Mouse (Mus musculus): ENCODE data around the gene Syne3.
A peak's percentile ranks its signal among the peaks of the same experiment; 100 is the strongest.

Syne3 gene

GRCm38 (mm10) chr12:104960421-104960820, 49.2 kb downstream of the Syne3 start:
- DNase-seq: no peak

DNA sequence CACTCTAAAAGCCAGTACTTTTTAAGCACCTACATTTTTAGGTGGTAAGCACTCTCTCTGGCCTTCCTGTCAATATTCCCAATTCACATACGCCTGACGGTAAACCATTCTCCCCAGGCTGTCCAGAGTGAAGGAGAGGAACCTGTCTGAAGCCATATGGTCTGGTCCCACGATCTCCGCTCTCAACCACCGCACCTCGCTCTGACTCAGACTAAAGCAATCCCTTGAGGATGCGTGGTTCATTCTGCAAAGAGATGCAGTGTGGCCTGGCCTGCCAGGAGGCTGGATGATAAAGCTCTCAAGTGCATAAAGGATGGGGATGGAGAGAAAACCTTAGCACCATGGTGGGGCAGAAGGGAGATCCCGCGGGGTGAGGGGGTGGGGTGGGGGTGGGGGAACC, 49.6 kb downstream of the Syne3 start:
- DNase-seq: no peak

GRCm38 (mm10) chr12:104958263-104958662, 51.3 kb downstream of the Syne3 start:
- peak; percentile 52 to 60 for DNase-seq

- no peak for DNase-seq
These were observed 52.4 kb downstream of the Syne3 start for GRCm38 (mm10) chr12:104957165-104957564.

DNA sequence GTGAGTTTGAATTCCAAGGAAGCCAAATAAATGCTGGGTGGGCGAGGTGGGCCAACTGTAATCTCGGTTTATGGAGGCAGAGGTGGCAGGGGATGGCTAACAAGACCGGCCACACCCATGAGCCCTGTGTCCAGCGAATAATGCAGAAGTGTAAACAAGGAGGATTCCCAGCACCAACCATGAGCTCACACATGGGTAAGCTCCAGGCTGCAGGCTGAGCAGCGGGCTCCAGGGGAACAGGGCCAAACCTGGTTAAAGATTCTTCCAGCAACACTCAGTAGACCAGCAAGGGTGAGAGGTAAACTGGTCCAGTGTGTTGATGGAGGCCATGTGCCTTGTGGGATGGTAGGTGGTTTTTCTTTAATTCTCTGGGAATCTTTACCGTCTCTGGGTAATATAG, 53.2 kb downstream of the Syne3 start:
- DNase-seq: no peak

DNA sequence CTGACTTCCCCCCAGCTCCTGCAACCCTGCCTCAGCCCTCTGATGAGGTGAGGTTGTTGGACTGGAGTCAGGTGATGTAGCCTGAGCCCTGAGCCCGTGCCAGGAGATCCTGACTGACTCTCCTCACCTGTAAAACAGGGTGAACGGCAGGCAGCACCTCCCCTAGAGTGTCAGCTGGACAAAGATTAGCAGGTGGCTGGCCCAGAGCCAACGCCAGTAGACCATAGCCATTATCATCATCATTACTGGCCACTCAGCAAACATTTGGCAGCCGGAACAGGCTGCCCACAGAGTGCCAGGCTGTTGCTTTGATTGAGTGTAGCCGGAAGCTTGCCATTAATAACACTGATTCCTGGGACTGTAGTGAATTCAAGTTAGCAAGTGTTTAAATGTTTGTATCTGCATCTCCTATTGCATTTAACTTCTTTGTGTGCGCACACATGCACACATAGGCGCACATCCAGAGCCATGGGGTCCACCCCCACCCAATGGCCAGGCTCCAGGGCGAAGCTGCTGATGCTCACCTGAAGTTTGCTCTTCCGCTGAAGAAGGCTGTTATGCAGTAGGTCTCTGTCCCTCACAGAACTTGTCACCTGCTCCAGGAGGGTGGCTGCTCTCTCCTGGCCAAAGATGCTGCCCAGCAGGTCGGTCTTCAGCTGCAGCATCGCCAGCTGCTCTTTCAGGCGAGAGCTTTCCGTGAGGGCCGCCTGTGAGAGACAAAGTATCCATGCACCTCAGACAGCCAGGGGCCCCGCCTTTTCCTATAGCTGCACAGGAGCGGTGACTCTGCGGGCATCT, 54.4 kb downstream of the Syne3 start:
- DNase-seq: peak; percentile 71 to 81

GRCm38 (mm10) chr12:104953941-104954340, 55.7 kb downstream of the Syne3 start:
- DNase-seq: peak; percentile 79 to 84

DNA sequence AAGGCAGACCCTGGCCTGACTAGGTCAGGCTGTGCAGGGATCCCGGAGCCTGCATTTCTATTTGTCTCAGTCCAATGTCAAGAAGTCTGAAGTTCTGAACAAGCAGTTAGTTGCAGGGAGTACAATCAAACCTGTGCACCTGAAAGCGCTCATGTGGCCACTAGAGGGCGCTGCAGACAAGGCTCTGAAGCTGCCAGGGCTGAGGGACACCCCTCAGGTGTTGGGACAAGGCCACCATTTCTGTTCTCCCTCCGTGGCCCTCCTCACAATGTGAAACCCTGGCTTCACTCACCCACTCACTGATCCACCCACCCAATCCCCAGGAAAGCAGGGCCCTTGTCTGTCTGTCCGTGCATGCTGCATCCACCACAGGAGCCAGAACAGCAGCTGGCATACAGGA, 57.2 kb downstream of the Syne3 start:
- DNase-seq: peak; percentile 91 to 92

DNA sequence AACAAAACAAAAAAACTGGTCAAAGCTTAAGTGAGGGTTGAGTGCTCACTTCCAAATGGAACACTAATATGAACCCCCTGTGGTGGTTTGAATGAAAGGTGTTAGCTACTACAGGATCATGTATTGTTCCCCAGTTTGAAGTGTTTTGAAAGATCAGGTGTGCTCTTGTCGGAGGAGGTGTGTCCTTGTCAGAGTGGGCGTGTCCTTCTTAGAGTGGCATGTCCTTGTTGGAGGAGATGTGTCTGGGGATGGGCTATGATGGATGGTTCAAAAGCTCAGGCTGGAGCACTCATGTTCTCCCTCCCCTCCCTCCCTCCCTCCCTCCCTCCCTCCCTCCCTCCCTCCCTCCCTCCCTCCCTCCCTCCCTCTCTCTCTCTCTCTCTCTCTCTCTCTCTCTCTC, 61.7 kb downstream of the Syne3 start:
- no peak for DNase-seq

DNA sequence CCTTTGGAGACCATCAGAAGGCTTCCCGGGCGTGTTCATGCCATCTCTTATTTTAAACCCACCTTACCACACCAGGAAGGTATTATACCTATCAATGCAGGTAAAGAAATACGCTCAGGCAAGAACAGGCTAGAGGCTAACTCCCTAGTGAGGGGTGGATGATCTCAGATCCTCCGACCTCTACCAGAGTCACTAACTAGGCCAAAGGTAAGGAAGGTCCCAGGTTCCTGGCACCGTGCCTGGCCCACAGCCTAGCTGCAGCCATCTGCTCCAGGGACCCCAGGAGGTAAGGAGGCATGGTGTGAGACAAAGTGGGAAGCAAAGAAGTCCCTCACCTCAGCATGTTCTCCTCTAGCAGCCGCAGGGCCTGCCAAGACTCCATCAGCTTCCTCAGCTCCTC, 63.4 kb downstream of the Syne3 start:
- peak in 1 of 2 experiments; percentile 37 for DNase-seq

DNA sequence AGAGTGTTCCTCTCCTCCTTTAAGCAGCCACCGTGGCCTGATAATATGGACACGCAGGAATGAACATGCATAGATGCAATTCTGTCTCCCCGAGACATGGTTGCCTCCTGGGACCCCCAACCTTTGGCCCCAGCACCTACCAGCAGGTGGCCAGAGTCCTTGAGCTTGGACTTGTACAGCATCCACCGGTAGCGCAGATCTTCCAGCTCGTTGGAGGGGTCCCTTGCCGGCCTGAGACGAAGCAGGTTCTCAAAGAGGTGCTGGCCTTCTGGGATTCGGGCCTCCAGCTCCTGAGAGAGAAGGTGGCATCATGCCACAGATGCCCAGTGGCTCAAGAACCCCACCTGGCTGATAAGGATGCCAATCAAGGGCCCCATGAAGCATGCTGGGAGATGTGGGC, 69.1 kb downstream of the Syne3 start:
- no peak for DNase-seq

DNA sequence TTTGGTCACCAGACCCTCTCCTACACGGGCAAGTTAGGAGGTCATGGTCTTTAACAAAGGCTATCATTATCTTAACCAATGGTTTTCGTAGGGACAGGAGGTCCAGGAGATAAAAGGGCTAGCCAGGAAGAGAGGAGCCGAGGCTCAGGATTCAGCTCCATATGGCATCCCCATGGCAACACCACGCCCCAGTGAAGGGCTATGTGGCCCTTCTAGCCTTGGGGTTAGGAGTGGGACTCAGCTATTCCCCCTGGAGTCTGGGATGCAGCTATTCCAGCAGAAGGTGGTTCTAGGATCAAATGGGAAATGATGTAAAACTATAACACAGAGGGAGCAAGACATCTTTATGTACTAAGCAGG, 69.6 kb downstream of the Syne3 start:
- DNase-seq: no peak

DNA sequence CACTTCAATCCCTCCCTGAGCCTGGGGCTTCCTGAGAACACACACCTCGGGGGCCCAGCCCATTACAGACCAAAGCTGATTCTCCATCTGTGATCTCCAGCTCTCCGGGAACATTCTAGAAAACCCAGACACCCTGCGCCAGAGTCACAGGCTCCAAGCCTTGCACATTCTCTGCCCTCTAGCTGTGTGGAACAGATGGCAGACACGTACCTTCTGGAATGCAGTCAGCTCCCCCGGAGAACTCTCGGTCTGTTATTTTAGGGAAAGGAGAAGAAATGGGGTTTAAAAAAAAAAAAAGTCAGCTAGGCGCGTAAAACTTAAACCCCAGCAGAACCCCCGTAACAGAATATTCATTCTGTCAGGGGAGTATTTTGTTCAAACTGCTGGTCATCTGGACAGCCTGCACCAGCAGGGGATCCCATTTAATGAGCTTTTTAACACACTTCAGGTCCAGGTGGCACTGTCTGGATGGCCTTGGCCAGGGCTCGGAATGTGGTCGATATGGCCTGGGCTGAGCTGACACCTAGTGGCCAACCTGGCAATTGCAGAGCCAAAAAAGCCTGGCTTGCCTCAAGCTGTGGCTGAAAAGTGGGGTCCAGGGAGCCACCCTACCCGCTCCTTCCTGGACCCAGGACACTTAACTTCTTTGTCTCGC, 70.1 kb downstream of the Syne3 start:
- peak; percentile 87 to 88 for DNase-seq

- peak; percentile 30 to 39 for DNase-seq
These were observed 70.7 kb downstream of the Syne3 start for GRCm38 (mm10) chr12:104938935-104939334.

GRCm38 (mm10) chr12:104936223-104936622, 73.4 kb downstream of the Syne3 start:
- DNase-seq: peak; percentile 68

- DNase-seq: no peak
These were observed 74.5 kb downstream of the Syne3 start for GRCm38 (mm10) chr12:104935144-104935543.

DNA sequence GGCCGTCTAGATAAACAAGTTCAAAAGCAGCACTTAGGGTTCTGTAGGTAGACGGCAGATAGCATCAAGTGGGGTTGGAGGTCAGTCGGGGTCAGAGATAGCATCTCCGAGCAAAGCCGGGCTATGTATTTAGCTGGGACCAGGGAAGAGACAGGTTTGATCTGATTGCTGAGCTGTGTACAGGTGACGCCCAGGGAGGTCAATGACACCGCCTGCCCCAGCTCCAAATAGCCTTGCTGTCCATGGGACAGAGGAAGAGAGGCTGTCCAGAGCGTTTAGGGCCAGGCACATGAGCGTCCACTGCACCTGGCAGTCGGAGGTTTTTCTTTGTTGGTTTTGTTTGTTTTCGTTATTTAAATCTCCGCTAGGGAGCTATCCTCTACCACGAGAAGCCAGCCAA, 75.8 kb downstream of the Syne3 start:
- DNase-seq: no peak

DNA sequence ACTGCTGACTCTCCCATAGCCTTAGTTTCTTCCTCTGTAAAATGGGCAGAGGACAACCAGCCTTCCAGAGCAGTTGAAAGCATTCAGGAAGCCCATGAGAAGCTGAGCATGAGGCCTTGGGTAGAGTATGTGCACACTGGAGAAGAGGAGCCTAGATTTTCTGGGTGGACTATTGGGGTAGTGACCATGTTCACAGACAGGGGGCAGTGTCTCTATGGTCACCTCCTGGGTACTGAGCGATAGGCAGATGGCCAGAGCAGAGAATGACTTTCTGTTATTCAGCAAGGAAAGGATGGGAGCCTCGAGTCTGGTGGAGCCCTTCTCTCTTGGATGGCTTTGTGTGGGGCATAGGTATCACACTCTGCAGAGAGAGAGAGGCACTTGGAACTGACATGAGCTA, 76.4 kb downstream of the Syne3 start:
- peak; percentile 31 to 44 for DNase-seq

- DNase-seq: no peak
These were observed 83.8 kb downstream of the Syne3 start for GRCm38 (mm10) chr12:104925765-104926164.

- no peak for DNase-seq
These were observed 84.6 kb downstream of the Syne3 start for GRCm38 (mm10) chr12:104925035-104925434.

GRCm38 (mm10) chr12:104924546-104924945, 85.1 kb downstream of the Syne3 start:
- DNase-seq: no peak

DNA sequence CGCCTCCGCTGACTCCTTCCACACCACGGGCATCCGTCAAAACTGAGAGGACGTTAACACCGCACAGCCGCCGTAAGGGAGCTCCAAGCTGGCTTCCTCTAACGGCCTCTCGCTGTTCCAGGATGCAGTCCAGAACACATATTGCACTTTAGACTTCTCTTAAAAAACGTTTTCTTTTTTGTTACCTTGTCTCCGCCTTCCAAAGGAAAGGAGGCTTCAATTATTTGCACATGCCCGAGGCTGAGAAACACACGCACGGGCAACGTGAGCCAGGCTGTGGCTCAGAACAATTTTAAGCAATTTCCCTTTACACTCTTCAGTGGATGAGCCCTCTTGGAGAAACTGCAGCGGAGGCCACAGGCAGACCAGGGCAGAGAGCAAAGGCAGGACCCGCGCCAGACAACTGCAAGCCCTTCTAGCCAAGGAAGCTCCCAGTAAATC, 85.6 kb downstream of the Syne3 start:
- DNase-seq: peak in 1 of 2 experiments; percentile 58

DNA sequence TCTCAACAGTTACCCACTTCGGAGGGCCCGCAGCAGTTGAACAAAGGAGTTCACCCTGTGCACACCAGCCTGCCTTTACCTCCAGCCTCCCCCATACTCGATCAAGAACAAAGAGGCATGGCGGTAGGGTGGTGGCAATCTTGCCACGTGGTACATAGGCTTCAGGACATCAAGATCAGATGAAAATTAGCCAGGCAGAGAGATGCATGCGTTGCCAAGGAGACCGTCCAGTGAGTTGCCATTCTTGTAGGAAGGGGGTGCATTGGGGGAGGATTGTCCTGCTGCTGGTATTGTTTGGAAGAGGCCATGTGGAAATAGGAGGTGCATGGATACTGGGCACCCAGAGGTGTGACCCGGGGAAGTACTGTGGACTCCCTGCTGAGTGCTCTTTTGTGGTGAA, 87.0 kb downstream of the Syne3 start:
- DNase-seq: peak in 1 of 2 experiments; percentile 12

GRCm38 (mm10) chr12:104921071-104921470, 88.5 kb downstream of the Syne3 start:
- DNase-seq: no peak

Data from kidney, postnatal 4 days (tissue).